Mouse (Mus musculus) lung, embryonic 16.5 days (tissue): ENCODE data around the gene Agbl1. TPM values are rescaled to one million over a fixed set of nuclear protein-coding genes. Genes with fewer than 3 reads are reported as not detected.

Experiments
- ATAC-seq: fragments of 200-750 bp; cut with Nextera tagmentation; 2 replicates; pipeline ENCODE4 v1.8.0; 2017; ENCODE audit warnings: low read depth, mild to moderate bottlenecking, moderate library complexity
- H3K27ac ChIP-seq: fragments of 300-500 bp; sonication (generic); 2 replicates; pipeline ENCODE4 v1.5.1; 2014; ENCODE audit warnings: mild to moderate bottlenecking, control low read depth, low read length
- H3K27me3 ChIP-seq: fragments of 300-500 bp; sonication (generic); 2 replicates; pipeline ENCODE4 v1.6.1; 2014; ENCODE audit warnings: low read depth, low read length, mixed read lengths; ENCODE audit not compliant: control insufficient read depth, insufficient read depth
- H3K36me3 ChIP-seq: fragments of 300-500 bp; sonication (generic); 2 replicates; pipeline ENCODE4 v1.6.1; 2014; ENCODE audit warnings: low read length; ENCODE audit not compliant: control insufficient read depth, insufficient read depth
- H3K4me1 ChIP-seq: fragments of 300-500 bp; sonication (generic); replicated peaks from 2 replicates; pipeline ENCODE4 v1.6.1; 2014; ENCODE audit warnings: low read length, mixed read lengths; ENCODE audit not compliant: control insufficient read depth, insufficient read depth
- H3K4me2 ChIP-seq: fragments of 300-500 bp; sonication (generic); 2 replicates; pipeline ENCODE4 v1.6.1; 2014; ENCODE audit warnings: low read depth, low read length, control low read depth
- H3K4me3 ChIP-seq: fragments of 300-500 bp; sonication (generic); 2 replicates; pipeline ENCODE4 v1.5.1; 2014; ENCODE audit warnings: mild to moderate bottlenecking, low read length, control low read depth
- H3K9ac ChIP-seq: fragments of 300-500 bp; sonication (generic); 2 replicates; pipeline ENCODE4 v1.6.1; 2014; ENCODE audit warnings: low read length, control low read depth
- H3K9me3 ChIP-seq: fragments of 300-500 bp; sonication (generic); 2 replicates; pipeline ENCODE4 v1.6.1; 2016; ENCODE audit warnings: low read length; ENCODE audit not compliant: control insufficient read depth
- WGBS: fragments of 180-500 bp; shearing (Covaris S2); extraction: QIAGEN DNeasy Blood & Tissue Kit; methylation state at CpG from one replicate; pipeline ENCODE4 v1.1.7; 2014; 5-methylcytosine and 5-hydroxymethylcytosine counted together
- polyA plus RNA-seq: library from polyadenylated mRNA; unstranded; fragments of >200 nt; fragmentation: Nextera tagmentation; extraction: Ambion mirVana; gene quantifications from 2 replicates; pipeline ENCODE4 v1.2.1, GENCODE M21; 2015

The Agbl1 gene
- polyA plus RNA-seq, 1 experiment from 2014 or later, result not detected

GRCm38 (mm10) chr7:76788561-76789306 is 559.0 kb downstream of the Agbl1 start:
- no peaks in the 10 kb centered on the region for H3K4me1 ChIP-seq
- no peak for ATAC-seq
- no peak overlapping the region for H3K4me3 ChIP-seq
- H3K9ac ChIP-seq, result no peak overlapping the region
- H3K36me3 ChIP-seq, result no peaks in the 10 kb centered on the region
- no peaks in the 10 kb centered on the region for H3K9me3 ChIP-seq
- WGBS, result 6% methylated on average over 1 of the region's 1 CpGs
- H3K27me3 ChIP-seq, result no peaks in the 10 kb centered on the region
- H3K27ac ChIP-seq, result no peak overlapping the region
- no peak overlapping the region for H3K4me2 ChIP-seq

DNA sequence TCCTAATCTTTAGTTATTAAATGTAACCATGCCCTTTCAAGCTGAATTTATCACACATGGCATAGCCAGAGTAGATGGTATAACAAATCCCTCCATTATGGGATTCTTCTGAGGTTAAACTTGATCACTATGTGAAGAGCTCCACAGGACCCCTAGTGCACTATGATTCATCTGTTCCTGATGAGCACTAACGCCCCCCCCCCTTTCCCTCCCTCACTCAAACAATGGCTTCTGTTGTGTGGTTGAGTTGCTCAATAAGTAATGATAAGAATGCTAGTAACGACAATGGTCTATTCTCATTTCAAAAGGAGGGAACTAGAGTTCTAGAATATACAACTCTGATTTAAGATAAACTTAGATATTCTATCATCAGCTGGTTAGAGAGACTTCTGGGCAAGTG is 560.4 kb downstream of the Agbl1 start:
- Histone ChIP-seq H3K9me3 (no peaks in the 10 kb centered on the region), H3K4me3 (no peak overlapping the region), H3K36me3 (no peaks in the 10 kb centered on the region), H3K27me3 (no peaks in the 10 kb centered on the region), H3K9ac (no peak overlapping the region), H3K4me2 (no peak overlapping the region), H3K27ac (no peak overlapping the region), H3K4me1 (no peaks in the 10 kb centered on the region)
- 50% methylated on average over 2 of the region's 2 CpGs for WGBS
- ATAC-seq, result no peak

- ATAC-seq, result peak; percentile 7; the same call in 1 of the 2 replicates
- no peak overlapping the region for H3K27ac ChIP-seq
- H3K36me3 ChIP-seq, result no peaks in the 10 kb centered on the region
- no peaks in the 10 kb centered on the region for H3K9me3 ChIP-seq
- H3K9ac ChIP-seq, result no peak overlapping the region
- no peaks in the 10 kb centered on the region for H3K4me1 ChIP-seq
- 56% methylated on average over 4 of the region's 4 CpGs for WGBS
- H3K27me3 ChIP-seq, result no peaks in the 10 kb centered on the region
- H3K4me2 ChIP-seq, result no peak overlapping the region
- H3K4me3 ChIP-seq, result no peak overlapping the region
Observed at GRCm38 (mm10) chr7:76791247-76791646, 561.6 kb downstream of the Agbl1 start.

DNA sequence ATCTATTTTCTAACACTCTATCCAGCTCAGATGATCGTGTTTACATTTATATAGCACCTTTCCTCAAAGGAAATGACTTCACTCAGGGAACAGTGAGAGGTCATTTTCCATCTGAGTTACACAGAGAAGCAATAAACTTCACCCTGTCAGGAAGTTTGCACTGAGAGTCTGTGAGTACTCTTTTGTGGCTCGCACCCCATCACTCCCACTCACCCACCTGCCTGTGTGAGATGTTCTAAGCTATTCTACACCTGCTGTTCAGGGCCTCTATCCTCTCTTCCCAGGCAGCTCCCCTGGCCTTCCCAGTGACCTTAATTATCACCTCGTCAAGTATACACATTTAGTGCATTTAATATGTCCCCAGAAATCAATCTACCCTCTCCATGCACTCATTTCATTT is 580.3 kb downstream of the Agbl1 start:
- no peaks in the 10 kb centered on the region for H3K27me3 ChIP-seq
- H3K9ac ChIP-seq, result no peak overlapping the region
- no peak overlapping the region for H3K4me3 ChIP-seq
- H3K36me3 ChIP-seq, result no peaks in the 10 kb centered on the region
- no peak for ATAC-seq
- no peak overlapping the region for H3K4me2 ChIP-seq
- H3K4me1 ChIP-seq, result no peaks in the 10 kb centered on the region
- H3K27ac ChIP-seq, result no peak overlapping the region
- 20% methylated on average over 3 of the region's 3 CpGs for WGBS
- no peaks in the 10 kb centered on the region for H3K9me3 ChIP-seq

- Histone ChIP-seq H3K9ac (no peak overlapping the region), H3K27ac (no peak overlapping the region), H3K4me1 (no peaks in the 10 kb centered on the region), H3K36me3 (no peaks in the 10 kb centered on the region), H3K27me3 (no peaks in the 10 kb centered on the region), H3K4me3 (no peak overlapping the region), H3K9me3 (no peaks in the 10 kb centered on the region), H3K4me2 (no peak overlapping the region)
- ATAC-seq, result no peak
- 59% methylated on average over 2 of the region's 2 CpGs for WGBS
Observed at GRCm38 (mm10) chr7:76820571-76820970, 590.9 kb downstream of the Agbl1 start.

- no peaks in the 10 kb centered on the region for H3K27me3 ChIP-seq
- H3K9me3 ChIP-seq, result no peaks in the 10 kb centered on the region
- WGBS, result 75% methylated on average over 3 of the region's 3 CpGs
- no peaks in the 10 kb centered on the region for H3K36me3 ChIP-seq
- no peak for ATAC-seq
- H3K4me3 ChIP-seq, result no peak overlapping the region
- H3K9ac ChIP-seq, result no peak overlapping the region
- no peaks in the 10 kb centered on the region for H3K4me1 ChIP-seq
- H3K27ac ChIP-seq, result no peak overlapping the region
- H3K4me2 ChIP-seq, result no peak overlapping the region
Observed at GRCm38 (mm10) chr7:76842146-76842545, 612.5 kb downstream of the Agbl1 start.

- 64% methylated on average over 22 of the region's 22 CpGs for WGBS
- Histone ChIP-seq H3K4me1 (no peaks in the 10 kb centered on the region), H3K27ac (no peak overlapping the region), H3K4me3 (no peak overlapping the region), H3K9ac (no peak overlapping the region), H3K4me2 (no peak overlapping the region), H3K9me3 (no peaks in the 10 kb centered on the region), H3K36me3 (no peaks in the 10 kb centered on the region), H3K27me3 (no peaks in the 10 kb centered on the region)
- no peak for ATAC-seq
Observed at GRCm38 (mm10) chr7:76889416-76890209, 659.9 kb downstream of the Agbl1 start.

DNA sequence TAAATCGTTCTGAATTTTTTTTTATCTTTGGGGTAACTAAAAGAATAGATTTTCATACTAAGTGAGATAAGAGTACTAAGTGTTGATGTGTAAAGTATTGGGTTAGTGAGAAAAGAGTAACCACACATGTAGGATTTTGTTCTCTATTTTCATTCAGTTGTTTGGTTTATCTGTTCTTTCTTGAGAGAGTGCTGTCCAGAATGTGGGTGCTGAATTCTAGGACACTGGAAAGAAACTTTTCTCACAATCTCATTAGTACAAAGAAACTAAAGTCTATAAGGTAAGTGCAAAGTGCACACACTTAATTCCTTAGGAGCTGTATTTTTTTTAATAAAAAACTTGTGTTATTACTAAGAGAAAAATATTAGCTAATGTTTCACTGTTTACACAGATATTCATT is 674.4 kb downstream of the Agbl1 start:
- Histone ChIP-seq H3K27me3 (no peaks in the 10 kb centered on the region), H3K9ac (no peak overlapping the region), H3K27ac (no peak overlapping the region), H3K4me3 (no peak overlapping the region), H3K4me2 (no peak overlapping the region), H3K9me3 (no peaks in the 10 kb centered on the region), H3K36me3 (no peaks in the 10 kb centered on the region), H3K4me1 (no peaks in the 10 kb centered on the region)
- 77% methylated on average over 1 of the region's 1 CpGs for WGBS
- ATAC-seq, result no peak

DNA sequence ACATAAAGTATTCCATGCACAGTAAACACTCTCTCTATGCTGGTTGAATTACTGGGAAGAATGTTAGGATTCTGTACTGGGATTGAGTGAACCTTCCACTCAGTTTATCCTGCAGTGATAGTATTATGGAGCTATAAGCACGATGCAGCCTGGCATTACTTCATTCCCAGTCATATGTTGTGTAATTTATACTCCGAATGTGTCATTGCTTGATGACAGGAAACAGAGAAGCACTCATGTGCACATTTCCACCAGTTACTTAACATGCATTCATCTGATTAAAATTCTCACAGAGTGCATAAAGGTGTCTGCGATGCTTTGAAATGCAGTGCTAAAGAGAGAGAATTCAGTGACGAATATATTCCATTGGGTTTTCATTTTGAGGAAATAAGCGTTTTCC is 682.0 kb downstream of the Agbl1 start:
- H3K27ac ChIP-seq, result no peak overlapping the region
- no peak overlapping the region for H3K9ac ChIP-seq
- H3K4me1 ChIP-seq, result no peaks in the 10 kb centered on the region
- no peaks in the 10 kb centered on the region for H3K9me3 ChIP-seq
- H3K4me3 ChIP-seq, result no peak overlapping the region
- WGBS, result 76% methylated on average over 5 of the region's 5 CpGs
- no peak overlapping the region for H3K4me2 ChIP-seq
- no peaks in the 10 kb centered on the region for H3K36me3 ChIP-seq
- ATAC-seq, result no peak
- H3K27me3 ChIP-seq, result no peaks in the 10 kb centered on the region
